Mouse (Mus musculus): ENCODE data around the gene Ggnbp2. TPM values are rescaled to one million over a fixed set of nuclear protein-coding genes. Genes with fewer than 3 reads are reported as not detected.
A peak's percentile ranks its signal among the peaks of the same experiment; 100 is the strongest.
"Not testable (repeated sequence)": the region's sequence is repeated elsewhere in the genome, so short reads cannot be mapped to it uniquely, and the experiment has no call there.

The Ggnbp2 gene
- total RNA-seq, 2 experiments from 2014 or later, result 55.5 to 64.4 TPM

DNA sequence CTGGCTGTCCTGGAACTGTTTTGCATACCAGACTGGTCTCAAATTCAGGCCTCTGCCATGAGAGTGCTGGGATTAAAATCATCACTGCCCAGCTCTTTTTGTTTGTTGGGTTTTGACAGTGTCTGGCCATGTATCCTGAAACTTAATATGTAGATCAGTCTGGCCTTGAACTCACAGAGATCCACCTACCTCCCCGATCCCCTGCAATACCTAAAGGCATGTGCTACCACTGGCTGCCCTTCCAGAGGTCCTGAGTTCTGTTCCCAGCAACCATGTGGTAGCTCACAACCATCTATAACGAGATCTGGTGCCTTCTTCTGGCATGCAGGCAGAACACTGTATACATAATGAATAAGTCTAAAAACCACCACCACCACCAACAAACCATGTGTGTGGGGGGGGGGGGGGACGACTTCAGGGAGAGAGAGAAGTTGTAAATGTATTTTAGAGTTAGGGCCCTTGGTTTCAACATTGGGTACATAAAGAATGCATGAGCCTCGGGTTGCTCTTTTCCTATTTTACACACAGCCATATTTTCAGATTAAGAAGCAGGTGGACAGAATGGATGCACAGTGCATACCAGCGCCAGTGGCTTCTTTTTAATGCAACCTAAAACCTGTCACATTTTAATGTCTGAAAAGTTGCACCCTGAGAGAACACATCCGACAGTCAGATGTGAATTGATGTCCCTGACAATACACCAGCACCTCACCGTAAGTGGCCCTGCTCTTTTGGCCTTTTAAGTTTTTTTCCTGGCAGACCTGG is 8.6 kb upstream of the Ggnbp2 start:
- DNase-seq, result no peak

DNA sequence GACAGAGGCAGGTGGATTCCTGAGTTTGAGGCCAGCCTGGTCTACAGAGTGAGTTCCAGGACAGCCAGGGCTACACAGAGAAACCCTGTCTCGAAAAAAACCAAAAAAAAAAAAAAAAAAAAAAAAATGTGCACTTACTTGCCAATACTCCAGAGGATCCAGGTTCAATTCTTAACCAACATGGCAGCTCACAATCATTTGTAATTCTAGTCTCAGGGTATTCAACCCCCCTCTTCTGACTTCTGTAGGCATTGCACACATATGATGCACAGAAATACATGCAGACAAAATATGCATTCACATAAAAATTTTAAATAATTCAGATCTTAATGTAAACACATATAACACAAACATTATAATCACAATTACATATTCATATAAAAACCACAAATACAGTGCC is 5.4 kb upstream of the Ggnbp2 start:
- DNase-seq, result not testable (repeated sequence)

DNA sequence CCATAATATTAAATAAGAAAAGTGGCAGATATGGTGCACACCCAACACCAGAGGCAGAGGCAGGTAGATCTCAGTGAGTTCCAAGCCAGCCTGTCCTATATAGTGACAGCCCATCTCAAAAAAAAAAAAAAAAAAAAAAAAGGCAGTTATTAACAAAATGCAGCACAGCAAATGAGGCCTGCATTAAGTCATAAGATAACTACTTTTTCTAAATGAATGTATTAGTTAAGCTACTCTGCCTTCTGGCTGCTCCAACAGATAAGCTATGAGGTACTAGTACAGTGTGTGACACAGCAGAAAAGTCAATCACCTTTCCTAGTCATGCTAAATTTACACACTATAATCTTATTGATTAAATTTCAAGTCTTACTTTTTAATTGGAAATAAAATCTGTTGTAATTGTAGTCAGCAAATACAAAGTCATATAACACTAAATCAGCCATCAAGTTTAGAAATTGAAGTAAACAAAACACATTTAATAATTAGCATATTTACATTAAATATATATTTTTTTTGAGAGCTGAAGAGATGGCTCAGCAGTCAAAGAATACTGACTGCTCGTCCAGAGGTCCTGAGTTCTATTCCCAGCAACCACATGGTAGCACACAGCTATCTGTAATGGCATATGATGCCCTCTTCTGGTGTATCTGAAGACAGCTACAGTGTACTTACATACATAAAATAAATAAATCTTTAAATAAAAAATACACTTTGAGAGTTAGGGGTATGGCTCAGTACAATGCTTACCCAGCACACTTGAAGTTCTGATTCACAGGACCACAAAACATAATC is 2.6 kb upstream of the Ggnbp2 start:
- no peak for DNase-seq

DNA sequence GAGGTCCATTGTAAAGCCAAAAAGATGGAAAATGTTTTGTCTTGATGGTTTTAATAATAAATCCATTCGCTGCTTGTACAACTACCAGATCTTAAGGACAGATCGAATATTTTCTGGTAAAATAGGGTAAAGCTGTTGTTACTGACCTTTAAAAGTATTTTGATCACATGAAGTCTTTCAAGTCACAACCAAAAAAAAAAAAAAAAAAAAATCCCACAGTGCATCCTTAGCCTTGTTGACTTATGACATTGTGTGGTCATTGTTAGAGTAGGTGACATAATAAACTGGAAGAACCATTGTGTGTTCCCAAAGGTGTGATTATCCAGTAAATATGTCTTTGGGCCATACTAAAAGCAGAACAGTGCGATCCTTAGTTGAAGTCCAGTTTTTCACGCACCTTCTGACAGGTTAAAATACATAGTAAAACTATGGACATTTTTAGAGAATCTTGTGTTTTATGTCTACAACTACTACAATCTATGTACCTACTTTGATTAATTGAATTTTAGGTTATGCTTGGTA is 992 bp upstream of the Ggnbp2 start:
- no peak for DNase-seq

DNA sequence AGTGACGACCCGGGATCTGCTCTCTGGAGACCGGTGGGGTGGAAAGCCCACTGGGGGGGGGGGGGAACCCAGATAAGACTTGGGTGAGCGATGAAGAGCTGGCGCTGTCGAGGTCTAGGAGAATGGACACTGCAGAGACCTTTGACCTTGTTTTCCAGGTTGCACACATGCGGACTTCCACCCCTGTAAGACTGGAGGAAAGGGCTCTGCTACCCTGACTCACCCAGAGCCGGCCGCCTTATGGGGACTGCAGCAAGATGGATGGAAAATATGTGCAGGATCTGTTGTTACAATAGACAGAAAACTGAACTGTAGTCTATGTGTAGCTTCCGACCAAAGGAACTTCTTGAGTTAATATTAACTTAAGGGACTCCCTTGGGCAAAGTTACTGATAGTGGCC is 429 bp upstream of the Ggnbp2 start:
- DNase-seq, result no peak

DNA sequence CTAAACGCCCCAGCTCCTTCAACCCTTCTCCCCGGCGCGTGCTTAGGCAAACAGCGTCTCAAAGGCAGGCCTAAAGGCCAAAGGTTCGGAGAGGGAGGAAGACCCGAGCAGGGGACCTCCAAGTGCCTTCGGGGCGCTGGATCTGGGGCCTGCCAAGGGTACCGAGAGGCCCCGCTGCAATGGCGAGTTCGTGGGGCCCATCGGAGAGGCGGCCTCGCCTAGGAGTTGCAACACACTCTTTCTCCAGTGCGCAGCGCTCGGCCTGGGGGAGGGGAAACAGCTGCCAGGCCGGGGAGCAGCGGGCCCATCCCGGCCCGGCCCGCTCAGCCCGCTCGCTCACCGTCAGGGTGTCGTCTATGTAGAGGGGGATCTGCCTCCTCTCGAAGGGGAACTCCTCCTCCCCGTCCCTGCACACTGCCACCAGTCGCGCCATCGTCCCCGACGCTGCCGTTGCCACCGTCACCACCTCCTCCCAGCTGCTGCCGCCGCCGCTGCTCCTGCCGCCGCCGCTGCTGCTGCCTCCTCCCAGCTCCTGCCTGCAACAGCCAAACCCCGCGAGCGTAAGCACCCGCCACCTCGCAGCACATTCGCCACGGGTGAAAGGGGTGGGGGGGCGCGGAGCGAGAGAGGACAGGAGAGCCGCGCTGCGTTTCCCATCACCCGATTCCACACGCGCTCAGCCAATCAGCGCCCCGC is 932 bp downstream of the Ggnbp2 start:
- DNase-seq, result peak; percentile 96

DNA sequence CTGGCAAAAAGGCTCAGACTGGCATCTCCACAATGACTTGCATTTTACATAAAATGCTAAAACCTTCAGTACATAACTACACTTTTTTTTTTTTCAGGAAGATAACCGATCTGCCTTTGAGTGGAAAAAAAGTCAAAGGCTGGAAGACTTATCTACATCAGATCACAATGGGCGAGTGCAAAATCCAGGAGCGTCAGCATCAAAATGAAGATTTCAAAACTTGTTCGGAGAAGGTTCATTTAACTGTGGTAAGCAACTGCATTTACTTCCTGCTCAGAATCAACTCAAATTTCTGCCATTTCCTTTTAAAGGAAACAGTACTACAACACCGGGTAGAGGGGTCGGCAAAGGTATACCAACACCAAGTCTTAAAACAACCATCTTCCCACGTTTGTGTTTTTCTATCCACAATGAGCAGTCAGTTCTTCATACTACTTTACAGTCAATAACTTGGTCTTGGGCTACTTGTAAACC is 1.8 kb downstream of the Ggnbp2 start:
- no peak for DNase-seq

DNA sequence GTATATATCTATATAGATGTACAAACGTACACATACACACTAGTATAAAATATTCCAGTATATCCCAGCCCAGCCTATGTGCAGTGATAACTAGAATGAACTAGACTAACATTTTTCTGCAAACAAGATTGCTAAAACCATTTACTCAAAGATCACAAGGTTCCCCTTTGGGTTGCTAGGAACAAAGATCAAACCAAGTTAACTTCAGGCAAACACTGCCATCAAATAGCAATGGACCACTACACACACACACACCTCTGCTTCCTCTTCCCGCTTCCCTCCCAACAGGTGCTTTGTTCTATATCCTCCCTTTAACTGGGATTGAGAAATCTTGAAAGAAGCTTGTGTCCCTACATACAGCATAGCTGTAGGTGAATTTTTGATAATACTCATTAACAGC is 3.0 kb downstream of the Ggnbp2 start:
- DNase-seq, result no peak

DNA sequence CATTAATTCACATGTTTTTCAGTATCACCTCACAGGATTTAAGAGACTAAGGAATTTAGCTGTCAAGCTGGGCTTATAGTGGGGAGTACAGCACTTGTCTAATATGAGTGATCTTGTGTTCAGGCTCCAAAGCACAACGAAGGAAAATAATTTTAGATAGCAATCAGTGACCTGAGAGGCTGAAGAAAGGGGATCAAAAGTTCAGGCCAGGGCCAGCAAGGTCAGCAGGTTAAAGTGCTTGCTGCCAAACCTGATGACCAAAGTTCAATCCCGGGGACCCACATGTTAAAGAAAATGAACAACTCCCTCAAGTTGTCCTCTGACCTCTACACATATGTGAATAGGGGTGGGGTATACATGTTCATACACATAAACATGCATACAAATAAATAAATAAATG is 5.3 kb downstream of the Ggnbp2 start:
- no peak for DNase-seq

DNA sequence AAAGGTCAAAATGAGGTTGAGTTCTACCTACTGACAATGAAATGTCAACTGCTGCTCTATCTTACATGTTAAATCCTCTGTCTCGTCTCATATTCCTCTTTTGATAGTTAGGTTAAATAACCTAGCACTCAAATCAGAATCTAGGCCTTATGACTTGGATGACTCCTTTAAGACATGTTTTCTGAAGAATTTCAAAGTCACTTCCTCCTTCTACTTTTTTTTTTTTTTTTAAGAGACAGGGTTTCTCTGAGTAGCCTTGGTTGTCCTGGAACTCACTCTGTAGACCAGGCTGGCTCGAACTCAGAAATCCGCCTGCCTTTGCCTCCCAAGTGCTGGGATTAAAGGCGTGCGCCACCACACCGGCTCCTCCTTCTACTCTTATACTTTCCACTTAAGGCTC is 15.3 kb downstream of the Ggnbp2 start:
- DNase-seq, result no peak

DNA sequence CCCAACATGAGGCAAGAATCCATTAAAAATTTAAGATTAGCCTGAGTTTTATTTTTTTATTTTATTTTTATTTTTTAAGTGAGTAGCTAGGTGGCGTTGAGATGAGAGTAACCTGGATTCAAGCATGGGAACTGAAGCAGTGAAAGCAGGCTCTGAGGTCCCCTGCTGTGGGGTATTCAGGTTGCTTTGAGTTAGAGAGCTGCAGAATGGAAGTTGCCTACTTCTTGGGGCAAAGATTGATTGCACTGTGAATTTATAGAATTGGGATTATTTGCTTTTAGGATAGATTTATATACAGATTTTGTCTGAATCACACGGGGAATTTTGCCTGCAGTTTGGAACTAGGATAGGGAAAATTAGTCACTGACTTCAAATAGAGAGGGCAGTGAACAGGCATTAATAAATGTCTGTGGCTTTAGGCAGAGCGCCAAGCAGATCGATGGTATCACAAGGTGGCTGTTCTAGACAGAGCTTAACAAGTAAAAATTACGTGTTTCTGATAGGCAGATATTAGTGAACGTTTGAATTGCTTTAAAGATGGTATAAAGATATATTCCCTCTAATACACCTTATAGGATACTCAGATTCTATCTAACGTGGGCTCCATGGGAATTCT is 23.0 kb downstream of the Ggnbp2 start:
- no peak for DNase-seq

DNA sequence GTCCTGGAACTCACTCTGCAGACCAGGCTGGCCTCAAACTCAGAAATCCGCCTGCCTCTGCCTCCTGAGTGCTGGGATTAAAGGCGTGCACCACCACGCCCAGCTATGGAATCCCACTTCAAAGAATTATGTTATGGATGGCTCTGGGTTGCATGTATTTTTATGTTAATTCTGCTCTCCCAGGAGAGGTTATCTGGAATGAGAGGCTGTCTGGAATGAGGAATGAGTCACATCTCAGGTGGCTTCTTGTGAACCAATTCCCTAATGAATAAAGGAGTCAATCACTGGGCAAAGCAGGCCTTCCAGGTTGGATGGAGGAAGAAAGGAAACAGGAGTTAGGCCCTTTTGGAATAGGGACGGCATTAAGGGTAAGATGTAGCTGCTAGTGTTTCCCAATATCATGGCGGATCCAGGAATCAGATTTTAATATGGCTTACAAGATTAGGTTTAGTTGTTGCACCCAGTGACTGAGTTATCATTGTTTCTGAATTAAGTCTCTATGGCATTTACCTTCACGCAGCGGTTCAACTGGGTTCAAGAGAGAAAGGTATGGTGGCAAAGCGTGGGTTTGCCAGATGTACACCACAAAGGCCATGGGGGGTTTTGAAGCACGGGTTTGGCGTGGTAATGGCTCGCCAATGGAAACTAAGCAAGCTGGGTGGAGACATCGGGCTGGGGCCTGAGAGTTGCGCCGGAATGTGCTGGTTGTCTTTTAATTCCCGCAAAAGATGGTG is 23.7 kb downstream of the Ggnbp2 start:
- DNase-seq, result no peak

DNA sequence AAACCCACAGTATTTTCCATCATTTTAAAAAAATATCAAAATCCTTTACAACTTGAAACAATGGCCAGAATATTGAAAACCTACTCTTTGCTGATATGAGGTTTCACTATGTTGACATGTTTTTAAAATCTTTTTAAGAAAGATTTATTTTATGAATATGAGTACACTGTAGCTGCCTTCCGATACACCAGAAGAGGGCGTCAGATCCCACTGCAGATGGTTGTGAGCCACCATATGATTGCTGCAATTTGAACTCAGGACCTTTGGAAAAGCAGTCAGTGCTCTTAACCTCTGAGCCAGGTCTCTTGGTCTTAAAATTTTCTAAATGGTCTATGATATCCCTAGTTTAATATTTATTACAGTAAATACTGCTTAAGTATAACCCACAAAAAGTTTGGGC is 31.3 kb downstream of the Ggnbp2 start:
- no peak for DNase-seq

DNA sequence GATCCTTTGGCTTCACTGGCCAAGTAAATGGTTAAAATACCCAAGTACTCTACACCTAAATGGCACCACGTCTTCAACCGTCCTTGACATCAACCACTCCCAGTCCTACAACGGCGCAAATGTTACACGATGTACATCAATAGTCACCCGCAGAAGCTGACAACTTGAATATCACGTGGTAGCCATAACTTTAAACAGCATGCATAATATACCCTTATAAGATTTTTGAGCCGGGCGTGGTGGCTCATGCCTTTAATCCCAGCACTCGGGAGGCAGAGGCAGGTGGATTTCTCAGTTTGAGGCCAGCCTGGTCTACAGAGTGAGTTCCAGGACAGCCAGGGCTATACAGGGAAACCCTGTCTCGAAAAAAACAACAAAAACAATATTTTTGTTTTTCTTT is 41.1 kb downstream of the Ggnbp2 start:
- DNase-seq, result not testable (repeated sequence)

DNA sequence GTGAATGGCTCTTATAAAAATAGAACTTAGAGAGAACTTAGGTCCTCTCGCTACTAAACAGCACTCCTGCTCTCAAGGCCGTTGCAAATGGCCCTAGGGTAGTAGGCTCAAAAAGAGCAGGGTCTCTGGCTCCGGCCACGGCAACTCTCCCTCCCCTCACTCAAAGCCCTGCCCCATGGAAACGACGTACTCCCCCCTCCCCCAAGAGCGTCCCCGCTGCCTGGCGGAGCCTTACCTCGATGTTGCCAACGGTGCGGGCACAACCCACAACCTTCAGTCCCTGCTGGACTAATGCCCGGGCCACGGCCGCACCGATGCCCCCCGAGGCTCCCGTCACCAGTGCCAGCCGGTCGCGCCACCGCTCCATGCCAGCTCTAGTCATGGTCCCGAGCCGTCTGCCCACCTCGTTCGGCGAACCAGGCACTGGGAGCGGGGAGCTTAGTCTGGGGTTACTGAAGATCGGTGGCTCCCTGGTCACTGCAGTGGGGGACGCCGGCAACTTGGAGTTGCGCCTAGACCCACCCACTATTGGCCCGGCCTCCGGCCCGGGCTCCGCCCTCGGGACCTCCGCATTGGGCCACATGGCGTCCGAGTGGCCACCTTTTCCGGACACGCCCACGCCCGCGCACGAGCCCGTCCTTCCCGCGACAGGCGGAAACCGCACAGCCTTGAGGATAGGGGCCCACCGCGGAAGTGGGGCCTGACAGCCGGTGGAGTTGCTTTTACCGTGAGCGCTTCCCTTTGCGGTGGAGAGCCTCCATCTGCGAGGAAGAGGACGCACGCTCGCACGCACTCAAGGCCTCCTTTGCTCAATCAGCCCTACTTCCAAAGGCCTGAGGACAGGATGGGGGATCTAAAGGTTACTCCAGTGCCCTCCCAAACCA is 41.9 kb downstream of the Ggnbp2 start, which contains the start of gene Dhrs11:
TSS of gene Dhrs11 (minus strand) at position 479 of the 884 bp plus-strand sequence.
- DNase-seq, result peak; percentile 98

DNA sequence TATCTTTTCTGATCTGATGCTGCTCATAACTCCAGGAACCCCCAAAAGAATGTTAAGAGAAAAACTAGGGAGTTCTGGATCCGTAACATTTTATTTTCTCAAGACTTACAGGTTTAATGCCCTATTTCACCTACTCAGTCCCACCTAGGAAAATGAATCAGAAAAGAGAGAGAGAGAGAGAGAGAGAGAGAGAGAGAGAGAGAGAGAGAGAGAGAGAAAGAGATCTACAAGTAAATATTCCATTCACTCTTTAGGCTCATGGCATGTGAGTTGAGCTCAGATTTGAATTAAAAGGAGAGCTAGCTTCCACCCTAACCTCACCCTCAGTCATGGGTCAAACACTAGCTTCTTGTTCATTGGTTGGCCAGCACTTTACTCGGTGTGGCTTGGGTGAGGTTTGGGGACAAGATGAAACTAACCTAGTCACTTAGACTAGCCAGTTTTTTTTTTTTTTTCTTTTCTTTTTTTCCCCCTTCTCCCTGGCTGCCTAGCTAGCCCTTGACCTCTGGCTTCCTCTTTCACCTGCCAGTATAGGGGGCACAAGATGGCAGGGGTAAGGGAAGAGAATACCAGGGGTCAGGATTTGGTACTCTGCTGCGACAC is 42.6 kb downstream of the Ggnbp2 start:
- no peak for DNase-seq

DNA sequence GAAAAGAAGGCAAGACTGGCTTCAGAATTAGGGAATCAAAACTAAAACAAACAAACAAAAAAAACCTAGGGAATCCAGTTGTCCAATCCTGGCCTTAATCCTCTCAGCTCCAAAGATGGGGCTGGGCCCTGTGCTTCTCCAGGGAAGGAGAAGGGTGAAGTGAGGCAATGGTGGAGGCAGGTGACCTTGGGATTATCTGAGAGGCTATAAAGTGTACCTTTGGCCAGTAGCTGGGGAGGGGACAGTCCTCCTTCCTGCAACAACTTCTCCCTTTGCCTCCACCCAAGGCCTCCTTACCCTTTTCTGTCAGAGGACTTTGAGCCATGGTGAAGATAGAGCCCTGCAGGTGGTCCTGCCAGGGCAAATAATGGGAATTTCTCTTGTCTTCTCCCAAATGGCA is 43.1 kb downstream of the Ggnbp2 start:
- DNase-seq, result no peak

DNA sequence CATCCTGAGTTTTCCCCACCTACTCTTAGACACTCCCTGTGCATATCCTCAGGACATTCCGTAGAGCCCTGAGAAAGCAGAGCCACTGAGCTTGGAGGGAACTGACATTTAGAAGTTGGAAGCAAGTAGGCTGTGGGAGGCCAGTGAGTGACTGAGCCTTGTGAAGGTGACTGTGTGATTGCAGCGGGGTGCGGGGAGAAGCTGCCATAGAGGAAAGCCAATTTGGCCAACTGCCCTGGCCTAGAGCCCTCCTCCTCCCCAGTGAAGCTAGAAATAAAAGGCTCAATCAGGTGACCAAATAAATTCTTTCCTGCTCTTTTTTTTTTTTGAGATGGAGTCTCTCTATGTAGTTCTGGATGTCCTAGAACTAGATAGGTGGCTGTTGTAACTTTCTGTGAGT is 44.4 kb downstream of the Ggnbp2 start:
- peak; percentile 89 for DNase-seq

DNA sequence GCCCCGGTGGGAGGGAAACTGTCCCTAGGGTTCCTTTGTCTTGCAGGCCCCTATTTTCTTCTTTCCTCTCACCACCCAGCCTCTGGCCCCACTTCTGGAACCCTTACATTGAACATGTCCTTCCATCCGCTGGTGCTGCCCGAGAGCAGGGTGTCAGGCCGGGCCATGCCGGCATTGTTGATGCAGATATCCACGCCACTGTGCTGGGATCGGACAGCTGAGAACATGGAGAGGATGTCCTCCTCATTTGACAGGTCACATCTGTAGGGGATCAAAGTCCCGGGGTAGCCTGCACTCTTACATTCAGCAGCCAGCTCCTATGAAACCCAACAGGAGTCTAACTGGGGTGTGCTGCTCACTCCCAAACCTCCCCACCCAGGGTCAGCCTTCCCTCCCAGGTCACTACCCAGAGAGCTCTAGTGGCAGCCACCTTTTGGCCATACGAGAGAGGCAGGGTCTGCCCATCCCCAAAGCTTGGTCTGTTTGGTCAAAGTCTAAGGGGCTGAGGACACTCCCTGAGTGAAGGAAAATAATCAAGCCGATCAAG is 45.3 kb downstream of the Ggnbp2 start:
- DNase-seq, result no peak

DNA sequence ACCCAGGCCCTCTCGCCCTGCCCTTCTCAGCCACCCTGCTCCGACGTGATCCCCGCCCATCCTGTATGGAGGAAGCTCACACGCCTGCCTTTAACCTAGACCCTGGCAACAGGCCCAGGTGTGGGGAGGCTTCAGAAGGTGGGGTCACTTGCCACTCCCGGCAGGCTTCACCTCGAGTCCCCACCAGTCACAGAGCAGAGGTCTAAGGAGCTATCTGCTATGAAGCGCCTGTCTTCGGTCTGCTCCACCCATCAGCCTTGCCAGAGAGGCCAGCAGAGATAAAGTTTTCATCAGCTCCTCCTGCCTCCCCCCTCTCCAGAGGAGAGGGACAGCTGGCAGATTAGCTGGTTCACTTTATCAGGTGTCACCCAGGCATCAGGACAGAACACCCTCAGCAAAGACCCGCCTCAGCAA is 47.1 kb downstream of the Ggnbp2 start:
- peak; percentile 76 for DNase-seq
